Mouse (Mus musculus) cortical plate, adult 2 months (tissue): Measurements from ENCODE around the gene Ybey. TPM values are rescaled to one million over a fixed set of nuclear protein-coding genes. Genes with fewer than 3 reads are reported as not detected.
A peak's percentile ranks its signal among the peaks of the same experiment; 100 is the strongest.

ENCODE experiments used
- H3K27ac ChIP-seq: fragments of 200-500 bp; 2 replicates; pipeline ENCODE4 v1.5.1; 2012; ENCODE audit warnings: low read length, control low read depth, inconsistent platforms; ENCODE audit not compliant: insufficient read depth
- H3K4me1 ChIP-seq: fragments of 200-500 bp; 2 replicates; pipeline ENCODE4 v1.6.1; 2011; ENCODE audit warnings: low read length; ENCODE audit not compliant: control insufficient read depth, insufficient read depth
- H3K4me3 ChIP-seq: fragments of 200-500 bp; 2 replicates; pipeline ENCODE4 v1.5.1; 2011; ENCODE audit warnings: mild to moderate bottlenecking, low read length, control low read depth; ENCODE audit not compliant: insufficient read depth
- CTCF ChIP-seq: fragments of 200-500 bp; IDR thresholded peaks from 2 replicates; pipeline ENCODE4 v1.5.1; 2011; ENCODE audit warnings: mild to moderate bottlenecking, control low read depth, low read length; ENCODE audit not compliant: insufficient read depth; ENCODE audit errors: extremely low read depth
- POLR2A ChIP-seq: fragments of 200-500 bp; IDR thresholded peaks from 2 replicates; pipeline ENCODE4 v1.6.1; 2011; ENCODE audit warnings: mild to moderate bottlenecking, low read length, control low read depth; ENCODE audit not compliant: insufficient read depth; ENCODE audit errors: extremely low read depth
- polyA plus RNA-seq: library from polyadenylated mRNA; depleted of rRNA; stranded (reverse); fragments of >200 nt; gene quantifications from 2 replicates; pipeline ENCODE4 v1.2.3, GENCODE M21; 2012; rRNA removed

Gene Ybey
- polyA plus RNA-seq, result 3.6 and 3.8 TPM in 2 replicates

- peak within 1 kb of the TSS; percentile 66; the same call in 1 of the 2 replicates for H3K27ac ChIP-seq
- H3K4me1 ChIP-seq, result peaks cover 1% of the 10 kb centered on the region; the same call in 1 of the 2 replicates
- peak; percentile 81 for TF ChIP-seq POLR2A
- TF ChIP-seq CTCF, result no peak
- H3K4me3 ChIP-seq, result peak within 1 kb of the TSS; percentile 86
These were observed at the start of gene Ybey, which contains the start of gene Mcm3ap for GRCm38 (mm10) chr10:76468203-76469162. Ybey (minus strand) TSS chr10:76469114. Mcm3ap (plus strand) TSS chr10:76468927.

- H3K4me1 ChIP-seq, result peaks cover 4% of the 10 kb centered on the region
These were observed 44.2 kb upstream of the Ybey start for GRCm38 (mm10) chr10:76512965-76513583.

GRCm38 (mm10) chr10:76505865-76506264, 37.0 kb upstream of the Ybey start:
- Histone ChIP-seq H3K27ac (no peak overlapping the region), H3K4me3 (no peak overlapping the region), H3K4me1 (no peaks in the 10 kb centered on the region)
- TF ChIP-seq POLR2A, result no peak
- no peak for TF ChIP-seq CTCF

More at GRCm38 (mm10) chr10:76512965-76513583, 44.2 kb upstream of the Ybey start:
- H3K27ac ChIP-seq, result no peak overlapping the region
- H3K4me3 ChIP-seq, result no peak overlapping the region
- TF ChIP-seq CTCF, result peak; percentile 49
- no peak for TF ChIP-seq POLR2A

- H3K4me3 ChIP-seq, result no peak overlapping the region
- H3K4me1 ChIP-seq, result no peaks in the 10 kb centered on the region
These were observed 35.5 kb upstream of the Ybey start for GRCm38 (mm10) chr10:76504271-76504943.

GRCm38 (mm10) chr10:76497522-76497921, 28.6 kb upstream of the Ybey start:
- Histone ChIP-seq H3K27ac (no peak overlapping the region), H3K4me3 (no peak overlapping the region), H3K4me1 (peaks cover 2% of the 10 kb centered on the region; the same call in 1 of the 2 replicates)
- no peak for TF ChIP-seq CTCF
- TF ChIP-seq POLR2A, result no peak

More at GRCm38 (mm10) chr10:76504271-76504943, 35.5 kb upstream of the Ybey start:
- H3K27ac ChIP-seq, result no peak overlapping the region
- no peak for TF ChIP-seq POLR2A
- TF ChIP-seq CTCF, result no peak

- TF ChIP-seq POLR2A (no peak), CTCF (no peak)
- H3K4me3 ChIP-seq, result no peak overlapping the region
- H3K4me1 ChIP-seq, result peaks cover 2% of the 10 kb centered on the region; the same call in 1 of the 2 replicates
- H3K27ac ChIP-seq, result no peak overlapping the region
These were observed 27.5 kb upstream of the Ybey start for GRCm38 (mm10) chr10:76496366-76496765.

- no peak for TF ChIP-seq POLR2A
- TF ChIP-seq CTCF, result no peak
- peaks cover 2% of the 10 kb centered on the region; the same call in 1 of the 2 replicates for H3K4me1 ChIP-seq
- H3K4me3 ChIP-seq, result no peak overlapping the region
- no peak overlapping the region for H3K27ac ChIP-seq
These were observed 26.6 kb upstream of the Ybey start for GRCm38 (mm10) chr10:76495501-76495900.

GRCm38 (mm10) chr10:76493527-76493926, 24.6 kb upstream of the Ybey start:
- H3K4me3 ChIP-seq, result no peak overlapping the region
- H3K27ac ChIP-seq, result no peak overlapping the region
- H3K4me1 ChIP-seq, result peaks cover 2% of the 10 kb centered on the region; the same call in 1 of the 2 replicates
- TF ChIP-seq CTCF, result 0 out of 2 replicates have a peak, but pooled peaks have one; percentile 13
- TF ChIP-seq POLR2A, result no peak

- H3K4me3 ChIP-seq, result no peak overlapping the region
- H3K4me1 ChIP-seq, result no peaks in the 10 kb centered on the region
- TF ChIP-seq POLR2A, result no peak
- no peak for TF ChIP-seq CTCF
- no peak overlapping the region for H3K27ac ChIP-seq
These were observed 20.3 kb upstream of the Ybey start for GRCm38 (mm10) chr10:76489205-76489604.
